Mouse (Mus musculus): ENCODE measurements around the gene Tcf12. TPM values are rescaled to one million over a fixed set of nuclear protein-coding genes. Genes with fewer than 3 reads are reported as not detected.

The Tcf12 gene
- polyA plus RNA-seq, 1 experiment from 2014 or later = 62.7 TPM

- H3K36me3 ChIP-seq = no peaks in the 10 kb centered on the region
- WGBS = 6% methylated on average over 2 of the region's 2 CpGs
These were observed 305.3 kb downstream of the Tcf12 start for GRCm38 (mm10) chr9:71806422-71806805.

GRCm38 (mm10) chr9:71805646-71806421 lies 305.8 kb downstream of the Tcf12 start:
- H3K36me3 ChIP-seq = no peaks in the 10 kb centered on the region
- no peak; the same call in 1 of the 2 replicates for ATAC-seq (replicated peaks)
- WGBS = 75% methylated on average over 6 of the region's 6 CpGs
- no peak overlapping the region for H3K4me2 ChIP-seq (replicated peaks)
- H3K9ac ChIP-seq (replicated peaks) = no peak overlapping the region
- no peaks in the 10 kb centered on the region for H3K9me3 ChIP-seq
- no peaks in the 10 kb centered on the region for H3K27me3 ChIP-seq
- no peak overlapping the region for H3K27ac ChIP-seq (replicated peaks)
- H3K4me1 ChIP-seq = no peaks in the 10 kb centered on the region
- H3K4me3 ChIP-seq = no peak overlapping the region

More at GRCm38 (mm10) chr9:71806422-71806805, 305.3 kb downstream of the Tcf12 start:
- peak; percentile 69; the same call in 1 of the 2 replicates for ATAC-seq (replicated peaks)
- Histone ChIP-seq H3K9ac (replicated peaks) (no peak overlapping the region), H3K4me2 (replicated peaks) (no peak overlapping the region), H3K27me3 (no peaks in the 10 kb centered on the region), H3K4me1 (no peaks in the 10 kb centered on the region), H3K27ac (replicated peaks) (no peak overlapping the region), H3K4me3 (no peak overlapping the region), H3K9me3 (no peaks in the 10 kb centered on the region)

- H3K9me3 ChIP-seq = no peaks in the 10 kb centered on the region
- H3K27me3 ChIP-seq = no peaks in the 10 kb centered on the region
- ATAC-seq (replicated peaks) = no peak
- no peak overlapping the region for H3K4me3 ChIP-seq
- H3K27ac ChIP-seq (replicated peaks) = no peak overlapping the region
- 26% methylated on average over 6 of the region's 6 CpGs for WGBS
- no peaks in the 10 kb centered on the region for H3K4me1 ChIP-seq
- no peaks in the 10 kb centered on the region for H3K36me3 ChIP-seq
- H3K4me2 ChIP-seq (replicated peaks) = no peak overlapping the region
- H3K9ac ChIP-seq (replicated peaks) = no peak overlapping the region
These were observed 307.6 kb downstream of the Tcf12 start for GRCm38 (mm10) chr9:71804116-71804515.

GRCm38 (mm10) chr9:71803281-71803680 lies 308.4 kb downstream of the Tcf12 start:
- H3K27me3 ChIP-seq = no peaks in the 10 kb centered on the region
- H3K9ac ChIP-seq (replicated peaks) = no peak overlapping the region
- H3K4me3 ChIP-seq = no peak overlapping the region
- H3K36me3 ChIP-seq = no peaks in the 10 kb centered on the region
- no peak for ATAC-seq (replicated peaks)
- no peak overlapping the region for H3K27ac ChIP-seq (replicated peaks)
- H3K9me3 ChIP-seq = no peaks in the 10 kb centered on the region
- no peaks in the 10 kb centered on the region for H3K4me1 ChIP-seq
- 61% methylated on average over 7 of the region's 7 CpGs for WGBS
- no peak overlapping the region for H3K4me2 ChIP-seq (replicated peaks)

GRCm38 (mm10) chr9:71799598-71799997 lies 312.1 kb downstream of the Tcf12 start:
- Histone ChIP-seq H3K27ac (replicated peaks) (no peak overlapping the region), H3K27me3 (no peaks in the 10 kb centered on the region), H3K4me1 (no peaks in the 10 kb centered on the region), H3K4me2 (replicated peaks) (no peak overlapping the region), H3K9me3 (no peaks in the 10 kb centered on the region), H3K4me3 (no peak overlapping the region), H3K9ac (replicated peaks) (no peak overlapping the region), H3K36me3 (no peaks in the 10 kb centered on the region)
- no peak for ATAC-seq (replicated peaks)
- WGBS = 82% methylated on average over 5 of the region's 5 CpGs

GRCm38 (mm10) chr9:71798176-71798575 lies 313.5 kb downstream of the Tcf12 start:
- 53% methylated on average over 5 of the region's 5 CpGs for WGBS
- H3K4me3 ChIP-seq = no peak overlapping the region
- ATAC-seq (replicated peaks) = no peak
- H3K9me3 ChIP-seq = no peaks in the 10 kb centered on the region
- H3K9ac ChIP-seq (replicated peaks) = no peak overlapping the region
- H3K36me3 ChIP-seq = no peaks in the 10 kb centered on the region
- H3K4me2 ChIP-seq (replicated peaks) = no peak overlapping the region
- no peak overlapping the region for H3K27ac ChIP-seq (replicated peaks)
- H3K4me1 ChIP-seq = no peaks in the 10 kb centered on the region
- no peaks in the 10 kb centered on the region for H3K27me3 ChIP-seq

Small RNAs within 50 kb of the gene (microRNA-seq; reads per million reads assigned to microRNA genes)
- not detected for gene Gm27450

Other genes with a start within 250 kb of the Tcf12 start
- 42.7 and 46.5 TPM in 2 replicates for gene Zfp280d, start 163.0 kb upstream of the Tcf12 start, polyA plus RNA-seq (2015; fragmentation: Nextera tagmentation; extraction: Ambion mirVana)